Mouse (Mus musculus) layer of hippocampus, adult 2 months (tissue): ENCODE data around the gene Fbf1. TPM values are rescaled to one million over a fixed set of nuclear protein-coding genes. Genes with fewer than 3 reads are reported as not detected.

Experiments
- DNase-seq, 2 experiments: peaks; one replicate each; pipeline ENCODE4 v3.0.0; 2022; ENCODE audit warnings: low spot score in 2 of 2
- H3K27ac ChIP-seq: fragments of 200-600 bp; 2 replicates; pipeline ENCODE4 v1.8.1; 2022
- H3K4me3 ChIP-seq: fragments of 200-600 bp; 2 replicates; pipeline ENCODE4 v1.8.1; 2022; ENCODE audit warnings: mild to moderate bottlenecking
- CTCF ChIP-seq: fragments of 200-600 bp; conservative IDR thresholded peaks from 2 replicates; pipeline ENCODE4 v1.8.1; 2022; ENCODE audit warnings: antibody characterized with exemption, mild to moderate bottlenecking, moderate library complexity
- total RNA-seq, 2 experiments: library from RNA; stranded (reverse); gene quantifications; 2 replicates each; pipeline ENCODE4 v1.2.3; 2021

Gene Fbf1
- total RNA-seq, 2 experiments from 2014 or later, result 91.6 to 96.4 TPM

DNA sequence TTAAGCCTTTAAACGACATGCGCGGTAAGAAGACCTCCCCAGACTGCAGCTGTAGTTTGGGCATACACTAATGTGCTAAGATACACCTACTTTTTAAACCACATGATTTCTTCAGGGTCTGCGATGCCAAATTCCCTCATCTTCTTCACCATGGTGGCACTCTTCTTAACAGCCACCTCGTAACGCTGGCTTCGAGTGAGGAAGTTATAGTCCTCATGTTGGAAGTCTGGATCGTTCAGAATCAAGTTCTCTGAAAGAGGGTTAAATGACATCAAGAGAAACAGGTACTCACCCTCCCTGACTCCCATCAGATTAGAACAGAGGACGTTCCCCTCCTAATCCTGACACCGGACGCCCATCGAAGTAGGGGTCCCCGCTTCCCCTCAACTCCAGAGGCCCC, 30.2 kb upstream of the Fbf1 start:
- H3K4me3 ChIP-seq, result peak overlapping the region; percentile 77
- peak overlapping the region; percentile 99 for H3K27ac ChIP-seq
- DNase-seq, result no peak
- TF ChIP-seq CTCF, result no peak

DNA sequence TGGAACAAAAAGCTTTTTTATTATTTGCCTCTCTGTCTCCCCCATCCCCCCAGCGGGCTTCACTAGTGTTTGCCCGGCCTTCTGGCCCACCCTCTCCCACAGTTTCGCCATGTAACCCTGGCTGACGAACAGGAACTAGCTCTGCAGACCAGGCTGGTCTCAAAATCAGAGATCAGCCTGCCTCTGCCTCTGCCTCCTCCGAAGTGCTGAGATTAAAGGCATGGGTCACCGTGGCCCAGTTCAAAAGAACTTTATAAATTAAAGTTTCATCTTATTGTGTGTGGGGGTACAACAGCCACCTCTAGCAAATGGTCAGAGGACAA, 29.6 kb upstream of the Fbf1 start:
- TF ChIP-seq CTCF, result no peak
- peak overlapping the region; percentile 99; the same call in 1 of the 2 replicates for H3K27ac ChIP-seq

DNA sequence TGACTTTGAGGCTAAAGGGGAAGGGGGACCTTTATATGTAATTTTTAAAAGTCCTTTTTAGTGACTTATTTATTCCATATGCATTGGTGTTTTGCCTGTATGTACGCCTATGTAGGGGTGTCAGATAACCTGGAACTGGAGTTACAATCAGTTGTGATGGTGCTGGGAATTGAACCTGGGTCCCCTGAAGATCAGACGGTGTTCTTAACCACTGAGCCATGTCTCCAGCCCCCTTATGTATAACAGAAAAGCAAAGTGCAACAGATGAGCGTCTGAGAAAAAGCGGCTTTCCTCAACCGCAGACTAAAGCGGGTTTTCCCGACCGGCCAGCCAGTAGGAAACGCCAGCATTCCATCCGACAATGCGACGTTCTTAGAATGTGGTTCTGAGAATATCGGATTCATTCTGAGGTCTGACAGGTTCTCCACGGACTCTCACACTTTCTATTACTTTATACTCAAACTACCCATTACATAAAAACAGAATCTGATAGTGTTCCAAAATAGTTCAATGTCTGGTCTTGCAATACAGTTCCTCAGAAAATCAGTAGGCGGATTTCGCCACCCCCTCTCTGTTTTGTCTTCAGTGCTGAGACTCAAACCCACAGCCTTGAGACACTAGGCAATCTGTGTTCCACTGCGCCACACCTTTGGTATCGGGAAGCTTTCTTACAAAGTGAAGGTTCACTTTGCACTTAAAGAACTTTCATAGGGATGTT, 29.1 kb upstream of the Fbf1 start:
- H3K4me3 ChIP-seq, result peak overlapping the region; percentile 77
- no peak for DNase-seq
- no peak overlapping the region for H3K27ac ChIP-seq
- no peak for TF ChIP-seq CTCF

More for the DNA sequence above, 29.6 kb upstream of the Fbf1 start:
- DNase-seq, result no peak
- peak overlapping the region; percentile 77 for H3K4me3 ChIP-seq

DNA sequence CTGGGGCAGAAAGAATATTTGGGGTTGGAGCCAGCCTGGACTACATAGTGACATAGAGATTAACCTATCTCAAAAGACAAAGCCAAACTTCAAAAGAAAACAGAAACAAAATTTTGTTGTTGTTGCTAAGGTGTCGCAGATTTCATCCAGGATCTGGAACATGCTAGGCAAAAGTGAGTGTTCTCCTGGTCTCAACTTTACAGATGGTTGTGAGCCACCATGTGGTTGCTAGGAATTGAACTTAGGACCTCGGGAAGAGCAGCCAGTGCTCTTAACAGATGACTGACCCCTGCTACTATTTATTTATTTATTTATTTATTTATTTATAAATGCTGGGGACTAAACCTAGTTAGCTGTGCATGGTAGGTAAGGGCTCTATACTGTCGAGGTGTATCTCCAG, 28.4 kb upstream of the Fbf1 start:
- no peak overlapping the region for H3K27ac ChIP-seq
- H3K4me3 ChIP-seq, result no peak overlapping the region
- no peak for DNase-seq
- TF ChIP-seq CTCF, result no peak

DNA sequence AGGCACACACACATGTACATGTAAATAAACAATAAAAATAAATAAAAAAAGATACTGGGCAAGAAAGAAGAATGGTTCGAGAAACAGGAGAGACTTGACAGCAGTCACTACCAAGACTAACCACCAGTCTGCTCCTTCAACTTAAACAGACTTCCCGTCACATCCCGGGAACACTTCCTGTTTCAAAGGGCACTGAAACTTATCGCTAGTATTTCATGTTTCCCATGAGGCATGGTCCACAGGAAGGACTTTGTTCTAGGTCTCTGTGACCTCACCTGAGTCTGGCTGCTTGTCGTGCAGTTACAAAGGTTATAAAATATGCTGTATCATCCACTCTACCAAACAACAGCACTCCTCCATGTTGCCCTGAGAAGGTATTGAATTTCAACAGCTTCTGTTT, 27.3 kb upstream of the Fbf1 start:
- no peak overlapping the region for H3K4me3 ChIP-seq
- TF ChIP-seq CTCF, result peak; percentile 48
- no peak for DNase-seq
- no peak overlapping the region for H3K27ac ChIP-seq

DNA sequence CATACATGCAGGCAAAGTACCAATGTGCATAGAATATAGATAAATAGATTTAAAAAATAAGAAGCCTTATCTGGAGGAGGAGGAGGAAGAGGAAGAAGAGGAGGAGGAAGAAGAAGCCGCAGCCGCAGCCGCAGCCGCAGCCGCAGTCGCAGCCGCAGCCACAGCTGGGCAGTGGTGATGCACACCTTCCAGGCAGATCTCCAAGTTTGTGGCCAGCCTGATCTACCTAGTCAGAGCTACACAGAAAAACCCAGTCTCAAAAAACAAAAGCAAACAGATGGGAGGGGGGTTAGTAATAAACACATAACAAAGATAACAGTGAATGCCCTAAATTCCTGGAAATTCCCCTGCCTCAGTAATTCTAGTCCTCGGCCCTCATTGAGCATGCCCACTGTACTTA, 26.7 kb upstream of the Fbf1 start:
- Histone ChIP-seq H3K27ac (no peak overlapping the region), H3K4me3 (no peak overlapping the region)
- no peak for TF ChIP-seq CTCF
- no peak for DNase-seq

DNA sequence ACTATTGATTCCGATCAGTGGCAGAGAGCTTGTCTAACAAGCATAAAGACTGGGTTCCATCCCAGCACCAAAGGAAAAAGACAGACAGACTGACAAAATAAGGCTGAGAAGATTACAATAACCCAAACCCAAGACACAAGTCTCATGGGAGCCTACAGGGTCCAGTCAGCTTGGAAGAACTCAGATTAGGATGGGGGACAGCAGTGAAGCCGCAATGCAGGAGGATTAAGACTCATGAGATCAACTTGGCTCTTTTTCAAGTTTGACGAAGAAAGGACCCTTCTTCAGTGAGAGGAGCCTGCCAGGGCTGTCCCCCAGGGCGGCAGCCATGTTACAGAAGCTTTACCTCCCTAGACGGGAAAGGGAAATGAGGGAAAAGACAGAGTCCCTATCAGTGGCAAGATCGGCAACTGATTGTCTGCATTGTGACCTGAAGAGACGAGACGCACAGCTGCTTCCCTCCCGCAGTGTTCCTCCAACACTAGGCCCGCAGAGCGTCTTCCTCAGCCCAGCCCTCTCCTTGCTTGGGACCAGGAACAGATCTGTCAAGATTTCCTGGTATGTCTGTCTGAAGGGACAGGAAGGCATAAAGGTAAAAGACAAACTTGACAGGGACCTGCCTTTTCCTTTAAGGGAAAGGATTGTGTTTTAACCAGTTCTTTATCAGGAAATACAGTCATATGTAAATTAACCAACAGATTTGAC, 19.4 kb upstream of the Fbf1 start:
- TF ChIP-seq CTCF, result no peak
- Histone ChIP-seq H3K27ac (peak overlapping the region; percentile 37; the same call in 1 of the 2 replicates), H3K4me3 (no peak overlapping the region)
- DNase-seq, result no peak

DNA sequence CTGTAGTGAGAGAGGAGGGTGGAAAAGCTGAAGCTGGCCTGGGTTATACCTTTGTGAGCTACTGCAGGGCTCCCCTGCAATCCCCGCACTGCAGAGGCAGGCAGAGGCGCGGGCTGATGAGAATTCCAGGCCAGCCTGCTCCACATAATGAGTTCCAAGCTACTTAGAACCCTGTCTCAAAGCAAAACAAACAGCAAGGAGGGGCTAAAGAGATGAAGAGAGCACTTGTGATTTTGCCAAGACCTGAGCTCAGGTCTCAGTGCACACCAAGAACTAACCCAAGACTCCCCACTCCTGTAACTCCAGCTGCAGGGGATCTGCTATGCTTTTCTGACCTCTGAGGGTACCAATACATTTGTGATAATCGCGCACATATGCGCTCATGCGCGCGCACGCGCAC, 18.4 kb upstream of the Fbf1 start:
- DNase-seq, result no peak
- TF ChIP-seq CTCF, result no peak
- Histone ChIP-seq H3K4me3 (no peak overlapping the region), H3K27ac (peak overlapping the region; percentile 37)

DNA sequence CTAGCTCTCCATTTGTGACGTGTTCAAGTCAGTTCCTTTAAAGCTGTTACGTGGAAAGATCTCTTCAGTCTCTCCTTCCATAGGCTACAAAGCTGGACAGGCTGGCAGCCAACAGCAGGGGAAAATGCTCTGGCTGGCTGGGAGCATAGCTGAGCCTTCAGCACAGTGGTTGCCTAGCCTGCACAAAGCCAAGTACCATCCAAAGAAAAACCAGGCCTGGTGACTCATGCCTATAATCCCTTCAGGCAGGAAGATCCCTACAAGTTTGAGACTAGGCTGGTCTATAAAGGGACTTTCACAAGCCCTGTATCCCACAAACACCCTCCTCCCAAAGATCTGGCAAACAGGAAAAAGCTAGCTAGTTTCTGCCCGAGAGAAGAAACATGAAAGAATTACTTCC, 17.9 kb upstream of the Fbf1 start:
- Histone ChIP-seq H3K4me3 (no peak overlapping the region), H3K27ac (peak overlapping the region; percentile 37)
- no peak for DNase-seq
- no peak for TF ChIP-seq CTCF

DNA sequence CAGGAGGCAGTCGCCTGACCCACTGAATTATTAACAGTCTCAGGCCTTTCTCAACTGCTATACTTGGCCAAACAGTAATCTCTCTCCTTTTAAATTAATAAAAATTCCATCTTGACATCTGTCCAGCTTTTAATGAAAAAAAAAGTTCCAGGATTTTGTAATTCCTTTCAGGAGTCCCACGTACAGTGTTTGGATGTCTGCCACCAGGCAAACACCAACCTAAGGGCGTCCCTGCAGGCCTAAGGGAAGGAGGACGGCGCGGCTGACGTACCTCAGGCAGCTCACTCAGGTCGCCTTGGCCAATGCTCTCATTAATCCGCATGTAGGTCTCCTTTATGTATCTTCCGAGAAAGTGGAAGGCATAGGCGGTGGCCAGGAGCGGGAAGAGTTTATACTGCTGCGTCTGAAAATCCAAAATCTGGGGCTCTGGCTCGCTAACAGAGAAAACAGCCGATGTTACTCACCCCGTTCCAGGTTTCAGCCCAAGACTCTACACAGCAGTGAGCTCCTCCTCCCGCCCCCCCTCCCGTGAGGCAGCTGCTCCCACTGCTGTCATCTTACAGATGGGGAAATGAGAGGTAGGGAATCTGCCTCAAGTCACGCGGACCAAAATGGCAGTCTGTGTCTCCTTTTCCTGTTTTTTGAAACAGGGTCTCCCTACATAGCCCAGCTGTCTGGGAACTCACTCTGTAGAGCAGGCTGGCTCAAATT, 10.6 kb upstream of the Fbf1 start:
- H3K4me3 ChIP-seq, result no peak overlapping the region
- H3K27ac ChIP-seq, result no peak overlapping the region
- TF ChIP-seq CTCF, result no peak
- no peak for DNase-seq

DNA sequence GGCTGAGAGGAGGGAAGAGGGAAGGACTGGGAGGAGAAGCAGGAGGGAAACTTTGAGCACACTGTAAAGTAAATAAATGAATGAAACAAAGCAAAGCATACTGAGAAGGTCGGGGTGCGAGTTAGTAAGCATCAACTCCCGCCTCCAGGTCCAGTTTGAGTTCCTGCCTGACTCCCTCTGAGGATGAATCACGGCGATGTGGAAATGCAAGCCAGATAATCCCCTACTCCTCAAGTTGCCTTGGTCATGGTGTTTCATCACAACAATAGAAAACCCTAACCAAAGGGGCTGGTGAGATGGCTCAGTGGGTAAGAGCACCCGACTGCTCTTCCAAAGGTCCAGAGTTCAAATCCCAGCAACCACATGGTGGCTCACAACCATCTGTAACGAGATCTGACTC, 8.0 kb upstream of the Fbf1 start:
- no peak overlapping the region for H3K27ac ChIP-seq
- no peak overlapping the region for H3K4me3 ChIP-seq
- no peak for TF ChIP-seq CTCF
- DNase-seq, result no peak

DNA sequence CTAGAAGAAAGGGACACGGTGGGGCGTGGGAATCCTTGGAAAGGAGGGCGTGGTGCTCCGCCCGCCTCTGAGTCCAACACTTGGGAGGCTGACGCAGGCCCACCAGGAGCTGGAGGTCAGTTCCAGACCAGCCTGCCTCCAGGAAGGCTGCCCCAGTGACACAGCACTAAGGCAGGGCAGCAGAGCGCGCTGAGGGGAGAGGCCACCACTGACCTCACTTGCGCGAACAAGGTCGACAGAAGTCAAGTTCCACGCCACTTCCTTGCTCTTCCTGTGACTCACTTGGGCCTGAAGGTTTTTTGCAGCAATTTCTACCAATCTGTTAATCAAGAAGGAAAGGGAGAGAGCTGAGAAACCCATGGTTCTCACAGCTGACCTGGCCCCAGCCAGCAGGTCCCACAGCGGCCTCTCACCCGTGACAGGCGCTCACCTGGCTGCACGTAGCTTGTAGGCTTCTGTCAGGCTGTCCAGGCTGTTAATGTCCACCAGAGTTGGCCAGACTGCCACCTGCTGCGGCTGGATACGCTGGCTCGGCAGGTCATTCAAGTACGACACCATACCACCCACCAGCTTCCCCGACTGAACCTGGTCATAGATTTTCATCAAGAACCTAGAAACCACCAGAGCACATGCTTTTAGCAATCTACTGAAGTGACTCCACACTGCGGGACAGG, 6.9 kb upstream of the Fbf1 start:
- Histone ChIP-seq H3K4me3 (no peak overlapping the region), H3K27ac (no peak overlapping the region)
- no peak for TF ChIP-seq CTCF
- no peak for DNase-seq

DNA sequence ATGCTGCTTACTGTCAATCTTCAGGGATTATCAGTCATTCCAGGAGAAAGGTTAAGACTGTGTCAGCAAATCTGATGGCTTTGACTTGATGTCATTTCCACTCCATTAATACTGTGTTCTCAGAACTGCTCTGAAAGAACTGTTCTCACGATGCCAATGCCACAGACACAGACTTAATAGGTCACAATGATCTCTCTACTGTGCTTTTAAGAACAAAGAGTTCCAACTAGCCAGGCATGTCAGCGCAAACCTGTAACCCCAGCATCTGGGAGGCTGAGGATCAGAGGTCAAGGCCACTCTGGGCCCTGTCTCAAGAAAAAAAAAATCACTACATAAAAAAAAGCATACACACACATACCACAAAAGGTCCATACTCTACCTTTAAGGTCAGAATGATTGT, 4.0 kb upstream of the Fbf1 start:
- Histone ChIP-seq H3K27ac (no peak overlapping the region), H3K4me3 (no peak overlapping the region)
- no peak for DNase-seq
- TF ChIP-seq CTCF, result no peak
